Mouse (Mus musculus) forebrain, embryonic 15.5 days (tissue): ENCODE measurements at regions not wholly inside any gene's neighbourhood (a gene's known extent, or its start where the extent isn't known, plus 50 kb on each side); places are given as distances from the start of the nearest gene placed in this dataset.

Experiments used
- ATAC-seq: fragments of 200-750 bp; cut with Nextera tagmentation; replicated peaks from 2 replicates; pipeline ENCODE4 v1.8.0; 2017; ENCODE audit warnings: mild to moderate bottlenecking, moderate TSS enrichment, moderate library complexity
- H3K27ac ChIP-seq: fragments of 300-500 bp; sonication (generic); replicated peaks from 2 replicates; pipeline ENCODE4 v1.5.1; 2015; ENCODE audit warnings: mild to moderate bottlenecking, inconsistent platforms
- H3K27me3 ChIP-seq: fragments of 300-500 bp; sonication (generic); 2 replicates; pipeline ENCODE4 v1.6.1; 2015; ENCODE audit warnings: inconsistent platforms
- H3K36me3 ChIP-seq: fragments of 300-500 bp; sonication (generic); 2 replicates; pipeline ENCODE4 v1.6.1; 2015; ENCODE audit warnings: mild to moderate bottlenecking, inconsistent platforms
- H3K4me1 ChIP-seq: fragments of 300-500 bp; sonication (generic); 2 replicates; pipeline ENCODE4 v1.6.1; 2015; ENCODE audit warnings: inconsistent platforms
- H3K4me2 ChIP-seq: fragments of 300-500 bp; sonication (generic); replicated peaks from 2 replicates; pipeline ENCODE4 v1.6.1; 2015; ENCODE audit warnings: mild to moderate bottlenecking, inconsistent platforms
- H3K4me3 ChIP-seq: fragments of 300-500 bp; sonication (generic); 2 replicates; pipeline ENCODE4 v1.5.1; 2015; ENCODE audit warnings: mild to moderate bottlenecking, inconsistent platforms
- H3K9ac ChIP-seq: fragments of 300-500 bp; sonication (generic); replicated peaks from 2 replicates; pipeline ENCODE4 v1.6.1; 2015; ENCODE audit warnings: mild to moderate bottlenecking, inconsistent platforms
- H3K9me3 ChIP-seq: fragments of 300-500 bp; sonication (generic); 2 replicates; pipeline ENCODE4 v1.6.1; 2016; ENCODE audit warnings: inconsistent platforms
- WGBS: fragments of 180-500 bp; shearing (Covaris S2); methylation state at CpG from one replicate; pipeline ENCODE4 v1.1.7; 2015; ENCODE audit warnings: mixed read lengths; 5-methylcytosine and 5-hydroxymethylcytosine counted together

DNA sequence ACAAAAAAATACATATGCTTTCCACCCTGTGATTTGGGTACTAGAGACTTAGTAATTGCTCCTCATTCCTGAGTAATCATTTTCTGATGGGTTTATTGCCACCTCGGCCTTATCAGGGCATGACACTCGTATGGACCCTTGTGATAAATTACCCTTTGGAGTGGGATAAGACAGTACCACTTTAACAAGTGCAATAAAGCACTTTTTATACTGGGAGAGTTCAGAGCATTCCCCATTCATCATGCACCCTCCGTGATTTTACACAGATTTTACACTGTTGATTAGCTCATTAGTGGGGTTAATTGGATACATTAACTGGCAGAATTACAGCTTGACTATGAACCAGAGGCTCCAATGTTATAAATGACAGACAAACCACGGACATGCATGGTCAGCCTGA lies 802.9 kb downstream of the Pdha2 start:
- Histone ChIP-seq H3K27me3 (no peaks in the 10 kb centered on the region), H3K4me1 (no peaks in the 10 kb centered on the region), H3K9me3 (no peaks in the 10 kb centered on the region), H3K36me3 (no peaks in the 10 kb centered on the region), H3K27ac (no peak overlapping the region), H3K4me2 (no peak overlapping the region), H3K9ac (no peak overlapping the region), H3K4me3 (no peak overlapping the region)
- no peak for ATAC-seq
- WGBS, result 24% methylated on average over 4 of the region's 4 CpGs
